Mouse (Mus musculus) limb, embryonic 11.5 days (tissue): Measurements from ENCODE around the gene Trim62. TPM values are rescaled to one million over a fixed set of nuclear protein-coding genes. Genes with fewer than 3 reads are reported as not detected.

ENCODE experiments used
- ATAC-seq: fragments of 200-750 bp; cut with Nextera tagmentation; 2 replicates; pipeline ENCODE4 v1.8.0; 2017; ENCODE audit warnings: low read depth; ENCODE audit not compliant: insufficient number of reproducible peaks, low FRiP score, low TSS enrichment
- DNase-seq: peaks from one replicate; pipeline ENCODE4 v3.0.0-alpha.2; 2015; ENCODE audit warnings: low spot score
- H3K27ac ChIP-seq: fragments of 300-500 bp; sonication (generic); replicated peaks from 2 replicates; pipeline ENCODE4 v1.5.1; 2014; ENCODE audit warnings: low read depth, mild to moderate bottlenecking, low read length
- H3K27me3 ChIP-seq: fragments of 300-500 bp; sonication (generic); 2 replicates; pipeline ENCODE4 v1.6.1; 2014; ENCODE audit warnings: mild to moderate bottlenecking, low read length, mixed read lengths; ENCODE audit not compliant: control insufficient read depth, insufficient read depth
- H3K36me3 ChIP-seq: fragments of 300-500 bp; sonication (generic); 2 replicates; pipeline ENCODE4 v1.6.1; 2014; ENCODE audit warnings: mild to moderate bottlenecking, low read length, moderate library complexity, mixed read lengths; ENCODE audit not compliant: control insufficient read depth, insufficient read depth
- H3K4me1 ChIP-seq: fragments of 300-500 bp; sonication (generic); 2 replicates; pipeline ENCODE4 v1.6.1; 2014; ENCODE audit warnings: low read length, mixed read lengths; ENCODE audit not compliant: control insufficient read depth, insufficient read depth
- H3K4me2 ChIP-seq: fragments of 300-500 bp; sonication (generic); 2 replicates; pipeline ENCODE4 v1.6.1; 2014; ENCODE audit warnings: low read depth, mild to moderate bottlenecking, moderate library complexity; ENCODE audit not compliant: severe bottlenecking
- H3K4me3 ChIP-seq: fragments of 300-500 bp; sonication (generic); 2 replicates; pipeline ENCODE4 v1.5.1; 2014; ENCODE audit warnings: low read depth, low read length
- H3K9ac ChIP-seq: fragments of 300-500 bp; sonication (generic); 2 replicates; pipeline ENCODE4 v1.6.1; 2014; ENCODE audit warnings: mild to moderate bottlenecking, low read length
- H3K9me3 ChIP-seq: fragments of 300-500 bp; sonication (generic); 2 replicates; pipeline ENCODE4 v1.6.1; 2016; ENCODE audit warnings: low read length; ENCODE audit not compliant: control insufficient read depth
- WGBS: fragments of 180-500 bp; shearing (Covaris S2); extraction: QIAGEN DNeasy Blood & Tissue Kit; methylation state at CpG from one replicate; pipeline ENCODE4 v1.1.7; 2014; 5-methylcytosine and 5-hydroxymethylcytosine counted together
- polyA plus RNA-seq: library from polyadenylated mRNA; unstranded; fragments of >200 nt; fragmentation: Nextera tagmentation; extraction: Ambion mirVana; gene quantifications from 2 replicates; pipeline ENCODE4 v1.2.1, GENCODE M21; 2014

Trim62 gene
- polyA plus RNA-seq, 1 experiment from 2014 or later, result 10.3 TPM

DNA sequence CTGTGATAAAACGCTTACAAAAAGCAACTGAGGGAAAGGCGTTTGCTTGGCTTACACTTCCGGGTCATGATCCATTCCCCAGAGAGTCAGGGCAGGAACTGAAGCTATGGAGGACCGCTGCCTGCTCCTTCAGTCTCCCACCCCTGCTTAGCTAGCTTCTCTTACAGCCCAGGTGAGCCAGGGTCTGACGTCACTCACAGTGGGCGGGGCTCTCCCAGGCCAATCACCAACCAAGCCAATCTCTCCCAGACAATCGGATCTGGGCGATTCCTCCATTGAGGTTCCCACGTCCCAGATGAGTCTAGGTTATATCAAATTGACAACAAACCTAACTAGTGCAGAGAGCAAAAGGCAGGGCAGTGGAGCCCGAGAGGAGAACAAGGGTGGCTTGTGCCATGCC, 35.7 kb downstream of the Trim62 start:
- 25% methylated on average over 10 of the region's 10 CpGs for WGBS
- DNase-seq (no peak), ATAC-seq (no peak)
- H3K9me3 ChIP-seq, result no peaks in the 10 kb centered on the region
- H3K36me3 ChIP-seq, result no peaks in the 10 kb centered on the region
- no peak overlapping the region for H3K4me2 ChIP-seq
- no peak overlapping the region for H3K4me3 ChIP-seq
- H3K27me3 ChIP-seq, result 0 out of 2 replicates have a peak, but pooled peaks cover 3% of the 10 kb centered on the region
- no peak overlapping the region for H3K9ac ChIP-seq
- no peak overlapping the region for H3K27ac ChIP-seq
- H3K4me1 ChIP-seq, result no peaks in the 10 kb centered on the region

DNA sequence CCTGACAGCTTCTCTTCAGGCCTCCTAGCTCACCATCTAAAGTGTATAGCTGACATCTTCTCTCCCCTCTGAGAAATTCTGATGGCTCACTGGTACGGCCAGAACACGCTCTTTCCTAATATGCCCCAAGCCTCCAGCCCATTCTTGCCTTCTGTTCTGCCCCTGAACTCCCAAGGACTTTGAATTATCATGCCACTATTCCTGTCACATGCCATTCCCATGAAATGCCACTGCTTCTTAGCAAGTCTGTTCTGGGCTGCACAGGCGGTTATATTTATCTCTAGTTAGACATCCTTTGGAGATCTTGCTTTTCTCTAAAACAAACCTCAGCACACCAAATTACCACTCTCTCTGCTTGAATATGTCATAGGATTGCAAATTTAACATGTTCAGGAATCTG, 40.2 kb downstream of the Trim62 start:
- ATAC-seq (no peak), DNase-seq (no peak)
- Histone ChIP-seq H3K27ac (no peak overlapping the region), H3K9ac (no peak overlapping the region), H3K4me1 (no peaks in the 10 kb centered on the region), H3K36me3 (no peaks in the 10 kb centered on the region), H3K4me3 (no peak overlapping the region), H3K9me3 (no peaks in the 10 kb centered on the region), H3K4me2 (no peak overlapping the region), H3K27me3 (0 out of 2 replicates have a peak, but pooled peaks cover 3% of the 10 kb centered on the region)
- 96% methylated on average over 3 of the region's 3 CpGs for WGBS

DNA sequence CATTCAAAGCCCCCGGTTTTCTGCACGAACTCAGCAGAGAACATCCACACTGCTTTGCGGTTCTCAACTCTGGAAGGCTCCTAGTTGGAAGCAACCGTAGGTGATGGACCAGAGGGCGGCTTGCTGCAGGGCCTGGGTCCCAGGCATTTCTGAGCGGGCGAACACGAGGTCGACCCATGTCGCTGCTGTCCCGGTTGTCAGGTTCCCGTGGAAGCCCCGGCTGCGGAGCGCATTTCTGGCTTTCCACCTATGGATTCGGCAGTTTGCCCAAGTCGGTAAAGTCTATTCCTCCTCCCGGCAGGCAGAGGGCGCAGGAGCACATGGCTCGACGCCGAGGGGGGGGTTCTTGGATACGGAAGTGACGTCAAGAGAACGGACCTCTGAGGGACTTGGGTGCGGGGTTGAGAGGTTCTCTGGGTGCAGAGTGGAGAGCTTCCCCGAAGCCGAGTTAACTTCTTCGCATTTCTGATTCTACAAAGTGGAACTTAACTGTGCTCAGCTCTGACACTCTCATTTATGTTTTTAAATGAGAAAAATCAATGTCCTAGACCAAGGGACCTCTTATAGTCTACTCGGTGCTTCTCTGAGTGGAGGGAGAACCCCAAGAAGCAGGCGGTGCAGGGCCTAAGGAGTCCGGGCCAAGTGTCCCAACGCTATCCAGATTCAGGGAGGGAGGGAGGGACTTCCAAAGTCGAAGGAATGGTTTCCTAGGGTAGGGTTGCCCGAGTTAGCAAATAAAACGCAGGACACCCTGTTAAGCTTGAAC, 41.6 kb downstream of the Trim62 start:
- Histone ChIP-seq H3K9me3 (no peaks in the 10 kb centered on the region), H3K4me1 (no peaks in the 10 kb centered on the region), H3K36me3 (no peaks in the 10 kb centered on the region), H3K27me3 (0 out of 2 replicates have a peak, but pooled peaks cover 3% of the 10 kb centered on the region), H3K27ac (no peak overlapping the region), H3K9ac (peak overlapping the region; percentile 62), H3K4me3 (peak overlapping the region; percentile 26), H3K4me2 (peak overlapping the region; percentile 71)
- peak; percentile 92 for DNase-seq
- WGBS, result 15% methylated on average over 36 of the region's 36 CpGs
- ATAC-seq, result peak; percentile 65; the same call in 1 of the 2 replicates

DNA sequence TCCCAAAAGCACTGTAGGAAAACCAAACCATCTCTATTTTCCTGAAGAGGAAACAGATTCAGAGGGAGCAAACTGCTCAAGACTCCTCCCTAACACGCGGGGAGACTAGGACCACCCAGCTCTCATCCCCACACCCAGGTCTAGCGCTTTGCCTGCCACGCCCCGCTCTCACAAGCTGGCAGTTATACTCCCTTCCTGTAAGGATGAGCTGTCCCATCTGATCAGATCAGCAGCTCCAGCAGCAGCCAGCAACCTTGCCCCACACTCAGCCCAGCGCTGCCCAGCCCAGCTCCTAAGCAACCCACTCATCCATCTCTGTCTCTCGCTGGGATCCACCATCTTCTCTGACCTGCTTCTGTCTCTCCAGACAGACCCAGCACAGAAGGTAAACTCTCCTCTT, 49.4 kb downstream of the Trim62 start:
- DNase-seq (no peak), ATAC-seq (no peak)
- no peak overlapping the region for H3K27ac ChIP-seq
- no peak overlapping the region for H3K9ac ChIP-seq
- no peaks in the 10 kb centered on the region for H3K27me3 ChIP-seq
- no peaks in the 10 kb centered on the region for H3K36me3 ChIP-seq
- 57% methylated on average over 7 of the region's 7 CpGs for WGBS
- H3K9me3 ChIP-seq, result no peaks in the 10 kb centered on the region
- no peak overlapping the region for H3K4me2 ChIP-seq
- no peaks in the 10 kb centered on the region for H3K4me1 ChIP-seq
- no peak overlapping the region for H3K4me3 ChIP-seq

DNA sequence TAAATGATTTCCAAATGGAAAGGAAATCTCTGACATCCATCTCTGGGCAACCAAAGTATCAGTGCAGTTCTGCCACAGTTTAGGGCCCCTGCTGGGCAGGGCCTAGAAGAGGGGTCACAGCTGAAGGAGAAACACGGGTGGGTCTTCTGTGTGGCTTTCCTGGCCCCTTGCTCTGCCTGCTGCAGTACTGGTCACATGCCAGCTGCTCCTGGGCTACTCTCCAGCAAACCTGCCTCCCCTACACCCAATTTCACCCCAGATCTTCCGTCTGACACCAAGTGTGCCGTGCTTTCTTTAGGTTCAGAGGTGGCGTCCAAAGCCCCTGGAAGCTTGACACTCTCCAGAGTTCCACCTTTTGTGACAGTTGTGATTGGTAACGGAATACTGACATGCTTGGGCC, 52.2 kb downstream of the Trim62 start:
- no peaks in the 10 kb centered on the region for H3K9me3 ChIP-seq
- 70% methylated on average over 5 of the region's 5 CpGs for WGBS

DNA sequence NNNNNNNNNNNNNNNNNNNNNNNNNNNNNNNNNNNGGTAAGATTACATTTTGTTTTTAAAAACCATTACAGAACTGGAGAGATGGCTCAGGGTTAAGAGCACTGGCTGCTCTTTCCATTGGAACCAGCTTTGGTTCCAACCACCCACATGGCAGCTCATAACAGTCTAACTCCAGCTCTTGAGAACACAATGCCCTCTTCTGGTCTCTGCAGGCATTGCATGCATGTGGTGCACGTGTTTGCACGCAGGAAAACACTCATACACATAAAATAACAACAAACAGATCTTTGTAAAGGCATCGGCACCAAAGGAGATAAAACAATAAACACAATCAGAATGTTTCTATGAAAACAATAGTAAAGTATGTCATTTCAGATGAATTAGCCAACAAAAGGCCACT, 59.0 kb downstream of the Trim62 start:
- no peaks in the 10 kb centered on the region for H3K9me3 ChIP-seq
- H3K27ac ChIP-seq, result no peak overlapping the region
- WGBS, result 58% methylated on average over 3 of the region's 3 CpGs
- no peak overlapping the region for H3K4me3 ChIP-seq
- no peak overlapping the region for H3K9ac ChIP-seq
- ATAC-seq (no peak), DNase-seq (no peak)
- no peaks in the 10 kb centered on the region for H3K4me1 ChIP-seq
- no peaks in the 10 kb centered on the region for H3K27me3 ChIP-seq
- H3K4me2 ChIP-seq, result no peak overlapping the region
- H3K36me3 ChIP-seq, result no peaks in the 10 kb centered on the region

More for the DNA sequence above, 52.2 kb downstream of the Trim62 start:
- H3K4me2 ChIP-seq, result no peak overlapping the region
- H3K4me1 ChIP-seq, result no peaks in the 10 kb centered on the region
- ATAC-seq (no peak), DNase-seq (no peak)
- H3K27ac ChIP-seq, result no peak overlapping the region
- no peaks in the 10 kb centered on the region for H3K36me3 ChIP-seq
- H3K27me3 ChIP-seq, result no peaks in the 10 kb centered on the region
- H3K9ac ChIP-seq, result no peak overlapping the region
- no peak overlapping the region for H3K4me3 ChIP-seq

DNA sequence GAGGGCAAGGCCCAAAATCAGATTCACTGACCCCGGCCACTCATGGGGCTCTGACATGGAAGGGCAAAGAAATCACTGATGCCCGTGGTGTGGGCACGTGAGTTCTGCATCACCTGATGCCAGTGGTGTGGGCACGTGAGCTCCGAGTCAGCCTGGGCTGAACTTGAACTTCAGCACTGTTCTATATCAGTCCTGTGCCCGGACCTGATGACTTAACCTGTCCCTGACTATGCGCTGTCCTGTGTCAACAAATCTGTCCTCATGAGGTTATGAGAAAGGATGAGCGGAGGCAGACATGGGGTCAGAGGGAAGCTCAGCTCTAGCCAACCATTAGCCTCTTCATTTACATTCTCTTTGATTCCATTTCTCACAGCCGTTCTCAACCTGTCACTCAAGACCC, 63.4 kb downstream of the Trim62 start:
- no peak for ATAC-seq

DNA sequence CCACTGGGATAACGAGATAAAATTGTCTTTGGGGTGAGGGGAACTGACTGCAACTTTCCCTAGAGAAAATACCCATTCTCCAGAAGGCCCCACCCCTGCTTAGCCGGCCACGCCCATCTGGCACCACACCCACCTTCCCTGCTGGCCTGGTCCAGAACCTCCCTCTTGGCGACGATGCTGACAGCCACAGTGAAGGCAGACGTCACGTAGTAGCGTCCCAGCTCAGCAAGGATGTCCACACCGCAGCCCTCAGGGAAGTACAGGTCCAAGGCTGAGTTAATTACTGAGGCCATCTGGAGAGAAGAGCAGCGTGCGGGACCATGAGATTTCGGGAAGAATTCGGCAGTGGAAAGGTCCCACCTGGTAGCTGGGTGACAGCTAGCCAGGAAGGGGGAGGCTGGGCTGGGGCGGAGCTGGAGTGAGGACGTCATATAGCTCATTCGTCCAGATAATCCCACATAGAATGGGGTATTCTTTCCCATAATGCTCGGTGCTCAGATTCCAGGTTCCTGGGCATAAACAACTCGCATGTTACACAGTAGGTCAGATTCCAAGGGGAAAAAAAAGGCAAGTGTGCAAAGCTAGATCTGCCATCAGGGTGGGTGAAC, 64.0 kb downstream of the Trim62 start:
- H3K4me1 ChIP-seq, result no peaks in the 10 kb centered on the region
- ATAC-seq, result no peak
- no peak overlapping the region for H3K27ac ChIP-seq
- DNase-seq, result no peak
- no peaks in the 10 kb centered on the region for H3K27me3 ChIP-seq
- no peaks in the 10 kb centered on the region for H3K9me3 ChIP-seq
- 15% methylated on average over 18 of the region's 18 CpGs for WGBS
- H3K9ac ChIP-seq, result no peak overlapping the region
- no peak overlapping the region for H3K4me3 ChIP-seq
- H3K36me3 ChIP-seq, result no peaks in the 10 kb centered on the region
- H3K4me2 ChIP-seq, result no peak overlapping the region

More for the DNA sequence above, 63.4 kb downstream of the Trim62 start:
- no peak overlapping the region for H3K27ac ChIP-seq
- no peaks in the 10 kb centered on the region for H3K9me3 ChIP-seq
- no peaks in the 10 kb centered on the region for H3K27me3 ChIP-seq
- no peak overlapping the region for H3K9ac ChIP-seq
- no peaks in the 10 kb centered on the region for H3K4me1 ChIP-seq
- H3K36me3 ChIP-seq, result no peaks in the 10 kb centered on the region
- no peak overlapping the region for H3K4me2 ChIP-seq
- H3K4me3 ChIP-seq, result no peak overlapping the region
- no peak for DNase-seq
- 79% methylated on average over 9 of the region's 9 CpGs for WGBS
